Mouse (Mus musculus) layer of hippocampus, adult 9-10 months (tissue): ENCODE measurements around the gene Ube2m.

Experiments
- DNase-seq: peaks from one replicate; pipeline ENCODE4 v3.0.0; 2022; ENCODE audit warnings: low spot score

The Ube2m gene

GRCm38 (mm10) chr7:13033451-13034147, 4.5 kb downstream of the Ube2m start:
- no peak for DNase-seq

- DNase-seq: no peak
These were observed 5.5 kb downstream of the Ube2m start for GRCm38 (mm10) chr7:13032541-13032940.

DNA sequence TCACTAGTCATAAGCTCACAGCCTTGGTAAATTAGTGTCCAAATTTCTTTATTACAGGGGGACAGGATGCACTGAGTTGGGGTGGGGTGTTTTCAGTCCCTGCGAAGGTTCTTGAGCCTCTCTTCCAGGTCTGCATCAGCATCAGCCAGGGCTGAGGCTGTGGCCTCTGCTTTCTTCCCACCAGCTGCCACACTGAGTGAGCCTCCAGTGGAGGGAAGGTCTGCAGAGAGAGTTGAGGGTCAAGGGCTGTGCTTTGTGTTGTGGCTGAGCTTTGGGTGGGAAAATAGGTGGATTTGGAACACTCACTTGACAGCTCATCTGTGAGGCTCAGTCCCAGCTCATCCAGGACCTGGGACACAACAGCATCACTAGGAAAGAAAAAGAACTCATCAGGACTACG, 6.1 kb downstream of the Ube2m start:
- DNase-seq: no peak

DNA sequence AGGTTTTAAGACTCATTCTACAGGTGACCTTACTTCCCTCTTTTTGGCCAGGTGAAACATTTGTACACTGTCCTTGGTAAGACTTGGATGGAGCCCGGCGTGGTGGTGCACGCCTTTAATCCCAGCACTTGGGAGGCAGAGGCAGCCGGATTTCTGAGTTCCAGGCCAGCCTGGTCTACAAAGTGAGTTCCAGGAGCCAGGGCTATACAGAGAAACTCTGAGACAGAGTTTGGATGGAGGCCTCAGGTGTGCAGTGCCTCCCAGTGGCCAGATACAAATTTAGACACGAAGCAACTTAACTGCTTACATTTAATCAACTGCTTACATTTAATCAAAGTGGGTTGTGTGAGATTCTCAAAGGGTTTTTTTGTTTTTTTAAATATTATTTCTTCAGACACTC, 7.0 kb downstream of the Ube2m start:
- DNase-seq: no peak

DNA sequence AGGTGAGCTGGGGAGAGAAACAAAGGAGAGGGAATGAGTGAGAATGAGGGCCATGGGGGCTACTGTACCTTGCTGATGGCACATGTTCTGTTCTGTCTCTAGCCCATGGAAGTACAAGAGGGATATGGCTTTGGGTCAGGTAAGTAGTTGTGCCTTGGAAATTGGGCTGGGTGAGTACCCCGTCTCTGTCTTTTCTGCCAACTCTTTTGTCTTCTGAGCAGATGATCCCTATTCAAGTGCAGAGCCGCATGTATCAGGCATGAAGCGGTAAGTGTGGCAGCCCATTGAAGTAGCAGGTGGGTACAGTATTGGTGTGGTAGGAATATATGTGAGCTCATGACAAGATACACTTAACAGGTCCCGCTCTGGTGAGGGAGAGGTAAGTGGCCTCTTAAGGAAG, 9.1 kb downstream of the Ube2m start:
- DNase-seq: no peak

GRCm38 (mm10) chr7:13025511-13026112, 12.5 kb downstream of the Ube2m start:
- no peak for DNase-seq

DNA sequence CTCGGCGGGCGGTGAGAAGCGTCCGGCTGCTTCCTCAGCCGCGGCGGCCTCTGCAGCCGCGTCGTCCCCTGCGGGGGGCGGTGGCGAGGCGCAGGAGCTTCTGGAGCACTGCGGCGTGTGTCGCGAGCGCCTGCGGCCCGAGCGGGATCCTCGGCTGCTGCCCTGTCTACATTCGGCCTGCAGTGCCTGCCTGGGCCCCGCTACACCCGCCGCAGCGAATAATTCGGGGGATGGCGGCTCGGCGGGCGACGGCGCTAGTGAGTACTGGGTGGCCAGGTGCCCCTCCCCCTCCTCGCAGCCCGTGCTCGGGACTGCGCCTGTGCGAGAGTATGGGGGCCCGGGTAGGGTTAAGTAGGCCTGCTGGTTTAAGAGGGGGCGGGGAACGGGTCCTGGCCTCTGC, 13.3 kb downstream of the Ube2m start:
- no peak for DNase-seq

DNA sequence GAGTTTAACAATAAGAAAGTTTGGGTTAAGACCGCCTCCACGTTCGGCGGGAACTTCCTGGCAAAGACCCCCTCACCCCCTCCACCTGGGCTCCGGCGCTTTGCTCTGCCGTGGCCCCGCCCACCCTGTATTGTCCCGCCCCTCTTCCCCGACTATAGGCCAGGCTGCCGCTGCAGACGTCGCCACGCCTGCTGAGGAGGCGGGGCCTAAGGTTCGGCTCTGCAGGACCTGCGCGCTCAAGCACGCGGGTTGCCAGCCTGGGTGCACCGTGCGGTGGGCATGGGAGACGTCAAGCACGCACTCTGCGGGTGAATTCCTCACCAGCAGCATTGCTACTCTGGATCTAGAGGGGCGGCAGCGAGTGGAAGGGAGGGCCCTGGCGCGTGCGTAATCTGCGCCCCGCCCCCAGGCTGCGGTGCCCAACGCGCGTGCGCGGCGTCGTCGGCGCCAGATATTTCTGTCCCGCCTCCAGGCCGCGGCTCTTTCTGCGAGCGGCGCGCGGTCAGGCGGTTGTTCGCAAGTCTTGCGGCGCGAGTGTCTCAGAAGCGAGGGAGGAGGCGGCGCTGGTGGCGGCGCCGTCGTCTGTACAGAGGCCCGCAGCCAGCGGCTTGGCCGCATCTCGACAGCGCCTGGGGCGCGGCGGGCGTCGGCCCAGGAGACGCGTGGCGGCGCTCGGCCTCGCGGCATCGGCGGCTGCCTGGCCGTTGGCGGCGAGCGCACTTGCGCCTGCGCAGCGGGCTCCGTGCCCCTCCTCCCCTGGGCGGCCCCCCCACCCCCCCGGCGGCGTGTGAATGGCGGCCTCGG, 13.9 kb downstream of the Ube2m start:
- DNase-seq: peak; percentile 92

DNA sequence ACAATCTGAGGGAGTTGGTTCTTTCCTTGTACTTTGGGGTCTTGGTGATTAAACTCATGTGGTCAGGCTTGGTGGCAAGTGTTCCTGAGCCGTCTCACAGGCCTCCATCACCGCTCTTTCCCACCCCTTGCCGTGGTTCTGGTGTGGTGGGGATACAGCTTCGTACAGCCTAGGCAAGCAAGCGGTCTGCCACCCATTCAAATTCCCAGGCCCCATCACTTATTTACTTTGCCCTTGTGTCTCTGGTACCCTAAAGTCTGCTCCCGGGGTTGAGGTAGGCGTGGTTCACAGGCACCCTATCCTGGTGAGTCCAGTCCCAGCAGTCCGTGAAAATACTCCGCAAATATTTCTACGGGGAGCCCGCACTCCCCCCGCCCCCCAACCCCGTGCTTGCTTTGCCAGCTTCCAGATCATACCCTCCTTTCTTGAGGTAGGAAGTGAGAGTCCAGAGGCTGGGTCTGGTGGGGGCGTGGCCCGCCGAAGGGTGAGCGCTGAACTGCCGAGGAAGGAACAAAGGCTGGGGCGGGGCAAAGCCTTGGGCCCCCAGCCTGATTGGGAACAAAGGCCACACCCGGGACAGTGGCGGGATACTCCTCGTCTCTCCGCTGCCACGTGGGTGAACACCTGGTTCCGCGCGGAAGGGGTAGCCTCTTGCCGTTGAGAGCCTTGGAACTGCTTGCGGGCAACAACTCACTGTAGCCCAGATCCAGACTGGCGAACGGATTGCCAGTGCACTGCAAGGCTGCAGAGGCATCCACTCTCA, 15.1 kb downstream of the Ube2m start:
- DNase-seq: no peak

DNA sequence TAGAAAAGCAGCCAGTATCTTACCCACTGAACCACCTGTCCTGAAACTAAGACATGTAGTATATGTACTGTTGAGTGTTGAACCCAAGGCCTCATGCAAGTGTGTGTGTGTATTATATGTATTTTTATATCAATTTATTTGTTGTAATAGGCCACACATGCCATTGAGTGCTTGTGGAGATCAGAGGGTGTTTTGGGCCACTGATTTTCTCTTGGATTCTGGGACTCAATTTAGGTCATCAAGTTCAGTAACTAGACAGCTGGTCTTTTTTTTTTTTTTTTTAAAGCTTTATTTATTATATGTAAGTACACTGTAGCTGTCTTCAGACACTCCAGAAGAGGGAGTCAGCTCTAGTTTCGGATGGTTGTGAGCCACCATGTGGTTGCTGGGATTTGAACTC, 22.9 kb downstream of the Ube2m start:
- no peak for DNase-seq

GRCm38 (mm10) chr7:13014275-13014839, 23.7 kb downstream of the Ube2m start:
- DNase-seq: no peak

GRCm38 (mm10) chr7:13013671-13014070, 24.4 kb downstream of the Ube2m start:
- no peak for DNase-seq

- DNase-seq: no peak
These were observed 27.8 kb downstream of the Ube2m start, which contains the start of gene Zbtb45 for GRCm38 (mm10) chr7:13010005-13010908. Zbtb45 (minus strand) TSS chr7:13010034.

GRCm38 (mm10) chr7:13009143-13010004, 28.7 kb downstream of the Ube2m start:
- DNase-seq: peak; percentile 95

DNA sequence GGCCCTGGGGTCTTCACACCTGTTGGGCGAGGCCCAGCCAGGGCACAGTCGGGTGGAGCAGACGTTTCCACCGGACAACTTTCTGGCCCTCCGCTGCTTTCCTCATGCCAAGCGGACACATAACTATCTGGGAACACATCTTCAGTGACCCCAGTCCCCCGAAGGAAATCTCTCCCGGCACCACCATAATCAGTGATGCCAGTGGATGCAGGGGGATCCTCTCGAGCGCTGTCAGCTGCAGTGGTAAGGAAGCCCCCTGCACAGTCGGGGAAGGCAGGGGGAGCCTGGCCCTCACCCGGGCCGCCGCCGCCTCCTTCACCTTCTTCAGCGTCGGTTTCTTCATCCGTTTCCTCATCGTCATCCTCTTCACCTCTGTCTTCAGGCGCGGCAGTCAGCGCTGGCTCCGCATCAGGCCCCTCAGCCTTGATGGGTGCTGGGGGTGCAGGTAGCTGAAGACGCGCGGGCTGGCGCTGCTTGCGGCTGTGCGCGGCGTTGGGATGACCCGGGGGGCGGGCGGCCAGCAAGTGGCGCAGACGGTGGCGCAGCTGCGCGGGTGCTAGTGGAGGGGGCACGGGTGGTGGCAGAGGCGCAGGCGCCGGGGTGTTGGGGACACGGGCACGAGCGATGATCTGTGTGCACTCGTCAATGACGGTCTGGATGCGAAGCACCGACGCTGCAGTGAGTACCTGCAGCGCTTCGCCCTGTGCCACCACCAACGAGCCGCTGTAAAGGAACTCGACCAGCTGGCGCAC, 30.6 kb downstream of the Ube2m start:
- DNase-seq: no peak

- no peak for DNase-seq
These were observed 31.5 kb downstream of the Ube2m start for GRCm38 (mm10) chr7:13006531-13006930.

- DNase-seq: no peak
These were observed 32.1 kb downstream of the Ube2m start for GRCm38 (mm10) chr7:13006011-13006410.

DNA sequence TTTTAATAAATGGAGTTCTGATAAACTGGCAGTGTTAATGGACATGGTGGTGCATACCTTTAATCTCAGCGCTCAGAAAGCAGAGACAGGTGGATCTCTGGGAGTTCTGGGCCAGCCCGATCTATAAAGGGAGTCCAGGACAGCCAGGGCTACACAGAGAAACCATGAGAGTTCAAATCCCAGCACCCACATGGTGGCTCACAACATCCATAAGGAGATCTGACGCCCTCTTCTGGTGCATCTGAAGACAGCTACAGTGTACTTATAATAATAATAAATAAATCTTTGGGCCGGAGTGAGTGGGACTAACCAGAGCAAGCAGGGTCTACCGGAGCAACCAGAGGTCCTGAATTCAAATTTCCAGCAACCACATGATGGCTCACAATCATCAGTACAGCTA, 34.7 kb downstream of the Ube2m start:
- DNase-seq: no peak

DNA sequence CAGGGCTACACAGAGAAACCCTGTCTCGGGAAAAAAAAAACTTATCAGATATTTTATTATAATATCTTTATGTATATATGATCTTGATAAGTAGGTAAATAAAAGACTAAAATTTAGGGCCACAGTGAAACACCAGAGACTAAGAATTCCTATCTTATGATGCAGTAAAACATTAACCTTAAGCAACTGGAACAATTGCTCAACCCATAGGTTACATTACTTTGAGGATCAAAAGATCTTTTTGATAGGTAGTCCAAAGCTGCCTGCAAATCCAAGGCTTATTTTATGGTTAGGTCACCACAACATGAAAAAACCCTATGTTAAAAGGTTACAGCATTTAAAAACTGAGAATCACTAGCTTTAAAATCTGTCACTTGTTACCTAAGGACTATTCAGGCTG, 36.5 kb downstream of the Ube2m start:
- no peak for DNase-seq
